Mouse (Mus musculus) mesoderm, embryonic 11.5 days (tissue): ENCODE data around the gene Farsa.
"Not testable (repeated sequence)": the region's sequence is repeated elsewhere in the genome, so short reads cannot be mapped to it uniquely, and the experiment has no call there.

Source experiments
- DNase-seq: peaks from one replicate; pipeline ENCODE4 v3.0.0-alpha.2; 2012; ENCODE audit warnings: low read depth, low spot score

Farsa gene

DNA sequence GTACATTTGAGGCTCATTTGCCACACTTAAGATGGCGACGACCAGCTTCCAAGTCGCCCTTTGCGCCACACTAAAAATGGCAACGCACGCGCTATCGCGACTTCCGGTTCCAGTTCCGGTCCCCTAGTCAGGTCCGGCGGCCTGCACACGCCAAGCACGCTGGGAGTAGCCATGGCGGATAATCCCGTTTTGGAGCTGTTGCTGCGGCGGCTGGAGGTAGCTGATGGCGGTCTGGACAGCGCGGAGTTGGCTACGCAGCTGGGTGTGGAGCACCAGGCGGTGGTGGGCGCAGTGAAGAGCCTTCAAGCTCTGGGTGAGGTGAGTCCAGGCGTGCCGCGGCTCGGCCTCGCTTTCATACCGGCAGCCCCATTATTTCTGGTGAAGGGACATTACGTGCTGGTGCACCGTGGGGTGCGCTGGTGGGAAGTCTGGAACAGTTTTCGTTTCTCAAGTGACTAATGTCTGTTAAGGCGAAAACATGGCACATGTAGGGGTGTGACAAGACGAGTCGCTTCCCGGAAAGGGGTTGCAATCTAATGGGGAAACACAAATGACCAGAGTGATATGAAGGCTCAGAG is at the start of gene Farsa:
TSS of gene Farsa (plus strand) at position 126 of the 578 bp plus-strand sequence.
- DNase-seq, result peak; percentile 95

DNA sequence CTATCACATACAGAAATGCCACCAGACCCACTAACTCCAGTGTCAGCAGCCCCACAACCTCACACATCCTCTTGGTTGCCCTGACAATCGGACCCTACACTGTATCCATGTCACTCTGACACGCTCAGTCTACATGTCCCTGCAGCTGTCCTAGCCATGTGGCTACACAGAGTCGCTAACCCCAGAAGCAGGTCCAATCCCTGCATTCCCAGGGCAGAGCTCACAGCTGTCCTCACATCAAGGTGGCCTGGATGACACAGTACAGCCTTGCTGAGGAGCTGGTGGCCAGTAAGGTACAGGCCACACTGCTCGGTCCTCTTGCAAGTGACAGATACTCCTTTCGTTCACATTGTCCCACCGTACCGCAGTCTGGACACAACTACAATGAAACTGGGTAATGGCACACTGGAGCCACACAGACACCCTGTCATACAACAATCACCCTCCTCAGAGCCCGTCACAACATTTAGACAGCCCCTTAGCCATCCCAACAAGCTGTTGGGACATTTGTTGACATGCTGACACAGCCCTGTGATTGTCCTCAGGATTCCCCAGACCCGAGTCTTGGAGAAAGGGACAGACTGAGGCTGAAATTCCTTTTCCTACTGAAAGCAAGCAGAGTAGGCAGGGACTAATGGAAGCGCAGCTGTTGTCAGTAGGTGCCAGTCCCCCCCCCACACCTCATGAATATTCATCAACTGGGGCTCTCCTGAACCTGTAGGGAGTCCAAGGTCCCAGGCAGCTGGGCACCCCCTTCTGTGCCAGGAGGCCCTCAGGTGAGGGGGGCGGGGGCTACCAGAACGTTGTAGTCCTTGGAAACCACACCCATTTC is 47.5 kb upstream of the Farsa start:
- DNase-seq, result no peak

DNA sequence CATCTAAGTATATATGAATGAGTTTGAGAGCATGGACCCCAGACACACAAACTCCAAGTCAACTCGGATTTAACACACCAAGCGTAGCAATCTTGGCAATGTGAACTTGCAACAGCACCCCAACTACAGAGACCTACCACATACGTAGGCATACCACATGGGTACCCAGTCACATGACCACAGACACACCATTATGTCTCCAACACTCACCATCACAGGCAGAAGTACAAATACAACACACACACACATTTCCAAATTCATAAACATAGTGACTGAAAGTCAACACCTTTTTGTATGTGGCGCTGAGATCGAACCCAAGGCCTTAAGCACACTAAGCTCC is 46.9 kb upstream of the Farsa start:
- DNase-seq, result no peak

DNA sequence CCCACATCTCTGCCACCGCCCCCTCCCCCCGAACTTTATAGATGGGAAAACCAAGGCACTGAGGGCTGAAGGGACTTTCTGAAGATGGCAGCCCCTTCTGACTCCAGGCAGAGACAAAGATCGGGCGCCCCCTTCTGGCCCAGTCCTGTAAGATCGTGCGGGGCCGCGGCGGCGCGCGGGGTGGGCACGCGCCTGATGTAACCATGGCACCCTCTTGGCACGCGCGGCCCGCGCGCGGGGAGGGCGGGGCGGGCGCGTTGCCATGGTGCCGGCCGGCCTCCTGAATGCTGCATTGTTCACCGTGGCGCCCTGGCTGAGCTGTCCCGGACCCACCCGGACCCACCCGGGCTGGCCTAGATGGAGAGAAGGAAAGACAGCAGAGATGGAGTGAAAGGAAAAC is 45.9 kb upstream of the Farsa start:
- peak; percentile 89 for DNase-seq

DNA sequence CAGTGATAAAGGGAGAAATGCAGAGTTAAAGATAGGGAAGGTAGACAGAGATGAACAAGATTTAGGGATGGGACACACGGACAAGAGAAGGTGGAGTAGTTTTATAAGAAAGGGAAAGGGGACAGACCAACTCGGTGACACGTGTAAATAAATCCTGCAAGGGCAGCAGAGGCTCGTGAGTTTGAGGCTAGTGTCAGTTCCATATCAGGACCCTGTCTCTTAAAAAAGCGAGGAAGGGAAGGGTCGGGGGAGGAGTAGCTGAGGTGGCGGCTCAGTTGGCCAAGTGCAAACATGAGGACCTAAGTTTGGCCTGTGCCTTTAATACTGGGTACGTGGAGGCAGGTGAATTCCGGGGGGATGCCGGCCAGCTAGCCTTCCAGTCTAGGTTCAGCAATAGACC is 45.5 kb upstream of the Farsa start:
- no peak for DNase-seq

DNA sequence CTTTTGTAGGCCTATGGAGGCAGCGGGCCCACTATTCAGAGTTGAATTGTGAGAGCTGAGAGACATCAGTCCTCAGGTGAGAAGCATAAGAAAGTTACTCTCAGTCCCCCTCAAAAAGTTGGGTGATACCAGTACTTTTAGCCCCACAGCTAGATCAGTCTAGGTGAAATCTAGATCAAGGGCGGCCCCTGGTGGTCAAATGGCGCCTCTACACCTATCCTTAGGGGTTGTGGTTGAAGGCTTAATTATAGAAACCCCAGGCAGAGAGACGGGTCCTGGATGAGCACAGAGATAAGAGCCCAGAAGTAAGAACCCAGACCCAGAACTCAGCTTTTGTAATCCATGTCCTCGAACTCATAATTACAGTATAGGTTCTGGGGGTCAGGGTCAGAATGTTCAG is 43.7 kb upstream of the Farsa start:
- DNase-seq, result peak; percentile 71

DNA sequence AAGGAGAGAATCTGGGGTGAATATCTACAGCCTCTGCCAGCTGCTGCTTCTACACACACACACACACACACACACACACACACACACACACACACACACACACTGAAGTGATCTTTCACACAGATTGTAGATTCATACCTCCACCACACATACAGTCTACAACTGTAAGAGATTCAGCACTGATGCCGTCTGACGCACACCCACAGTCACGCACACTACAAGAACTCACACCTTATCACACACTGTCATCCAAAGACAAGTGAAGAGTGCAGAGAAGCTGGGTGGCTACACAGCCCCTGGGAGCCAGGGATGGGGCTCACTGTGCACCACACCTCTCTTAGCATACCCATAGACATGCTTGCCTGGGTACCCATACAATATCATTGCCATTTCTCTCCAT is 43.0 kb upstream of the Farsa start:
- no peak for DNase-seq

DNA sequence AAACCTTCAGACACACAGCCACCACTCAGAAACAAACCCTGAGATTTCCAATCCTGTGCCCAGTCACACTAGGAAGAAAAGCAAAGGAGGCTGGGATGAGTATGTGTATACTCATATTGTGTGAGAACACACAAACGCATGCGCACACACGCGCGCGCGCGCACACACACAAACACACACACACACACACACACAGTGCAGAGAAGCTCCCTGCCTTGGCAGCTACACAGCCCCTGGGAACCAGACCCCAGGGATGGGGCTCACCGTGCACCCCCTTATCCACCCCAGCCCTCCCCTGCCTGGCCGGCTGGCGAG is 42.6 kb upstream of the Farsa start:
- no peak for DNase-seq

DNA sequence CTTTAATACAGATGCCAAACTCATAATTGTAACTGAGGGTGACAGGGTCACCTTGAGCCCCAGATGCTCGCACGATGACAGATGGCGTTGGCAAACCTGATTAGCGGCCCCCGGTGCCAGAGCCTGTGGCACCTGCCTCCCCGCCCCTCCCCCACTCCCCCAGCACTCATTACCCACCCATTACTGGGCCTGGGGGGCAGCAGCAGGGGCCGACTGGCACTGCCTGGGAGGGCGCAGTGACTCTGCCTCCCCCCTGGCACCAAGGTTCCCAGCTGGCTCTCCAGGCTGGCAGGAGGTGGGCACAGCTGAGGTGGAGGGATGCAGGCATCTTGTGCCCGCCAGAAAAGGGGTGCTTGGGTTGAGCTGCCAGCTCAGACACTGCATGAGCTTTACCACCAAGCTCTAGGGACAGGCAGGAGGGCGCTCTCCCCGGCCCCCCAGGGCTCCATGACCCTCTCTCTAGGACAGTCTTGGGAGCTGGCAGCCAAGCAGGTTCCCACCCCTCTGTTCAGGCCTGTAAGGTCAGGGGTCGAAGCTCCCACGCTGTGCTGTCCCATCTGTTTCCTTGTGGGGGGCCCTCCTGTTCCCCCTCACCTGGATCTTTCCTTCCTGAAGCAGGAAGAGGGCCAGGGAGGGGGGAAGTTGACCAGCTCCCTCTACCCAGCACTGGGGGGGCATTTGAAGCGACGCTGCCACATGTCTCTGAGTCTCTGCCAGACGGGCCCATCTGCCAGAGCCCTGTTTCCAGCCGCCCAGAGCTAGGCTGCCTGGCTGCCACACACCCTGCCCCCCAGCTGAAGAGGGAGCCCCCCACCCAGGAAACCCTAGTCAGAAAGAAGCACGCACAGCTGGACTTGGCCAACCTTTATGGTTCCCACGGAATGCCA is 42.0 kb upstream of the Farsa start:
- no peak for DNase-seq

DNA sequence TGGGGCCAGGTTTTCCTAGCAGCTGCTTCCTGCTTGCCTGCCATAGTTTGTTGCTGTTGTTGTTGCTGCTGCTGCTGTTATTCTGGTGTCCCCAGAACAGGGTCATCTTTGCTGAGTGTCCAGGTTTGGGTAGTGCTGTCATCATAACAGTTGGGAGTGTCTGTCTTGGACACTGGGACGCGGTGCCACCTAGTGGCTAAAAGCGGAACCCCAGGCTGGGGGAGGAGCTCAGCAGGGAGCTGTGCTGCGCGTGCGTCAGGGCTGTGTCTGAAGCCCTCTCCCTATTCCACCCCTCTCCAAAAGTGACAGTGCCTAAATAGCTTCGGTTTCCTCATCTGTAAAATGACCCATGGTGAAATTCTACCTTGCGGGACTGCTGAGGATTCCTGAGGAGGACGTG is 41.2 kb upstream of the Farsa start:
- peak; percentile 93 for DNase-seq

DNA sequence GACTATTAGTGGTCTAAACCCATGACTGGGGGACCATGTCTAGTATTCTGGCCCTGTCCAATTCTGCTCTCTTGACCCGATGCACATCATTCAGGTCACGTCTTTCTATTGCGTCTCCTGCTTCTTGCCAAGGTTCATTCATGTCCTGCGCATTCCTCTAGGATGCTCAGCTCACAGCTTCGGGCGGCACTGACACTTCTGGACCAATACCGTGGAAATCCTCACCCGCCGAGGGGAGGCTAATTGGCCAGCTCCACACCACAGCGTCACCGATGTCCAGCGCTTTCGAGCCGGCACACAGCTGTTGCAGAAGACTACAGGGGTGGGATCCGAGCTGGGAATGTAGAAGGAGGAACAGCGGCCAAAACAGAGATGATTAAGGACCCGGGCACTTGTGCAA is 40.7 kb upstream of the Farsa start:
- no peak for DNase-seq

DNA sequence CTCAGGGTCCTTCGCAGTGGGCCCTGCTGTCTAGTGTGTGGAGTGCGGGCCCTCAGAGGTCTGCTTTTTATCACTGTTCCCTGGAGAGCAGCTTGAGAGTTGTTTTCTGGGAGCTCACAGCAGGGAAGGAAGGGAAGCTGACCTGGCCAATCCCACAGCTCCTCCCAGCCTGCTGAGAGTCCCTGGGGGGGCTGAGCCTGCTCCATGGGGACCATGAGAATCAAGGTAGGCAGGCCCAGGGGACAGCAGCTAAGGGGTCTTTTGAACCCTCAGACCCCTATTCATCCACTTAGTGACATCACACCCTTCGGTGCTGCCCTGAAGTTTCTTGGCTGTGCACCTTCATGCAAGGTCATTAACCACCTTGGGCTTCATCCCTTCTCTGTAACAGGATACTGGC is 34.1 kb upstream of the Farsa start, which contains the start of gene Dand5:
TSS of gene Dand5 (minus strand) at position 101 of the 400 bp plus-strand sequence.
- no peak for DNase-seq

DNA sequence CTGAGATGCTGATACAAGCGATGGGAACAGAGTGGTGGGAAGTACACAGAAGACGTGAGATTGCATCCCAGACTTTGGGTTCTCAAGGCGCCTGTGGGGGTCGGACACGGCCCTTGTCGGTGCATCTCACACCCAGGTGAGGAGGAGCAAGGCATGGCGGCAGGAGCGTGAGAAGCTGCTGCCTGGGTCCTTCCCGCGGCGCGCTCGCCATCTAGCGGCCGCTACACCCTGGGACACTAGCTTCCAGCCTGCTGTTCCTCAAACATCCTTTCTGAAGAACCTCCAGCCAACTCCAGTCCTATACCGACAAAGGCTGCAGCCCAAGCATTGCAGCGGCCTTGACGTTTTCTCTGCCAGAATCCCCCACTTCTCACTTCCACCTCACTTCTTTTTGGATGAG is 33.1 kb upstream of the Farsa start:
- DNase-seq, result peak; percentile 80

DNA sequence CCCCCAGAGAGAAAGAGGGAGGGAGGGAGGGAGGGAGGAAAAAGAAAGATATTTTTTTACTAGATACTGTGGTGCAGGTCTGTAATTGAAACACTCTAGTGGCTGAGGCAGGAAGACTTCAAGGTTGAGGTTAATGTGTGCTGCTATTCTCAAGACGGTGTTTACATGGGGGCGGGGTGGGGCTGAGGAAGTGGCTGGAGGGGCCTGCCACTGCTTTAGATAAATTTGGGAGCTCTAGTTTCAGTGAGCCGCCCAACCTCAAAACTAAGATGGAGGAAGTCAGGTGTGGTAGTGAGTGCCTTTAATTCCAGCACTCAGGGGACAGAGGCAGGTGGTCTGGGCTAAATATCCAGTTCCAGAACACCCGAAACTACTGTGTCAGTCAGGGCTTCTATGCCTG is 31.2 kb upstream of the Farsa start:
- DNase-seq, result no peak

DNA sequence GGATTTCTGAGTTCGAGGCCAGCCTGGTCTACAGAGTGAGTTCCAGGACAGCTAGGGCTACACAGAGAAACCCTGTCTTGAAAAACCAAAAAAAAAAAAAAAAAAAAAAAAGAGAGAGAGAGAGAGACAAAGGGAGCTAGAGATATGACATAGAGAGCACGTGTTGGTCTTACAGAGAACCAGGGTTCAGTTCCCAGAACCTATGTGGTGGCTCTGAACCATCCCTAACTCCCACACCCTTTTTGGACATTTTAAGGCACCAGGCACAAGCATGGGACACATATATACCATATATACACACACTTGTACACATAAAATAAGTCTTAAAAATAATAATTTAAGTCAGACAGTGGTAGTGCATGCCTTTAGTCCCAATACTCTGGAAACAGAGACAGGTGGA is 30.3 kb upstream of the Farsa start:
- DNase-seq, result not testable (repeated sequence)

DNA sequence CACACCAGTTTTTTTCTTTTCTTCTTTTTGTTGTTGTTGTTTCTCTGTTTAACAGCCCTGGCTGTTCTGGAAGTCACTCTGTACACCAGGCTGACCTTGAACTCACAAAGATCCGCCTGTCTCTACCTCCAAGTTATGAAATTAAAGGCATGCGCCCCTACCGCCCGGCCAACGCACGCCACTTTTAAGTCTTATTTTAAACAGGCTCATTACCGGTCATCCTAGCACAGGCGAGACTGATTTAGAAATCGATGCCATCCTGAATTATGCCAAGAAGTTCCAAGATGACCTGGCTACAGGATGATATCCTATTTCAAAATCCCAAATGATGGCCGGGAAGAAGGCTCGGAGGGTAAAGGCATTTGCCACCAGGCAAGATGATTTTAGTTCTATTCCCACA is 25.3 kb upstream of the Farsa start, which contains the start of gene Gadd45gip1:
TSS of gene Gadd45gip1 (plus strand) at position 33 of the 400 bp plus-strand sequence.
- DNase-seq, result no peak

DNA sequence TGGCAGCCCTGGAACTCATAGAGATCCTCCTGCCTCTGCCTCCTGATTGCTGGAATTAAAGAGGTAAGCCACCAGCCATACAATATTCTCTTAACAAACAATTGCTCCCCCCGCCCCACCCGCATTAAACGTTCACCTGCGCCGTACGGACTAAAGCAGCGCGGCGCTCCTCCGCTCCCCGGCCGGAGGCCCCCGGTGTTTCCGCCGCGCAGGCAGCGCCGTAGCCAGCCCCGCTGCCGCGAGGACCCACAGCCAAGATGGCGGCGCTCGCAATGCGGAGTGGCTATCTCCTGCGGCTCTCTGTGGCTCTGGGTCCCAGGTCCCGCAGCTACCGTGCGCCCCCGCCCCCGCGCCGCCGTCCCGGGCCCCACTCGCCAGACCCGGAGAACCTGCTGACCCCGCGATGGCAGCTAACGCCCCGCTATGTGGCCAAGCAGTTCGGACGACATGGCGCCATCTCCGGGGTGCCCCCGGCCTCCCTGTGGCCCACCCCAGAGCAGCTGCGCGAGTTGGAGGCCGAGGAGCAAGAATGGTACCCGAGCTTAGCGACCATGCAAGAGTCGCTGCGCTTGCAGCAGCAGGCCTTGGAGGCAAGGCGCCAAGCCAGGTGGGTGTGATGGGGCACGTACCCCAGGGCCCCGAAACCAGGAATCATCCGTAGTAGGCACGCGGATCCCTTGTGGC is 24.6 kb upstream of the Farsa start:
- DNase-seq, result peak; percentile 80

DNA sequence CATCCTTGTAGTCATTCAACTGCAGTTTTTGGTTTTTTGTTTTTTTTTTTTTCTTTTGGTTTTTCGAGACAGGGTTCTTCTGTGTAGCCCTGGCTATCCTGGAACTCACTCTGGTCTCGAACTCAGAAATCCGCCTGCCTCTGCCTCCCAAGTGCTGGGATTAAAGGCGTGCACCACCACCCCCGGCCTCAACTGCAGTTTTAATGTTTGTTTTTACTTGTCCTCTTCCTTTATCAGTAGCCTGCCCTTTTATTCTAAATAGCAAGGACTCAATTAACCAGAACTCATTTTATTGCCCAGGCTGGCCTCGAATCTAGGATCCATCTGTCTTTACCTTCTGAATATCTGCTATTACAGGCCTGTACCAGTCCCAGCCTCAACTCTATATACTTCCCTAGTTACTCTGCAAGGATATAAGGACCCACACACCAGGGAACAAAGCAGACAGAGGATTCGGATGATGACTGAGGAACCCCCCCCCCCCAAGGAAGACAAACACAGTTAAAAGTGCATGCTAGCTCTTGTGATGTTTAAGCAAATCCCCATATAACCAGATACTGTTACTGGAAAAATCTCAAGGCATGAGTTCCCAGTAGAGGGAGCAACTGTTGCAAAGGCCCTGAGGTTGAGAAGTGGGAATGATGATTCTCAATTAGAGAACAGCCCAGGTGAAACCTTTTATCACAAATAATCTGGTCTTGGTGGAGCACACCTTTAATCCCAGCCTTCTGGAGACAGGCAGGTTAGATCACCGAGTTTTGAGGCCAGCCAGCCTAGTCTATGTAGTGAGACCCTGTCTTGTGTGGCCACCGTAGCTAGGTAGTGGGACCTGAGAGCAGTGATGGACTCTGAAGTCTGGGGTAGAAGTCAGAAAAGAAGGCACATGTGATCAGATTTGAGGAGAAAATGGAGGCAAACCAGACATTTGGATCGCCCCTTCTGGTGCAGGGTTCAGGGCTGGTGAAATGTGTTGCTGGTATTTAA is 23.7 kb upstream of the Farsa start:
- DNase-seq, result no peak

DNA sequence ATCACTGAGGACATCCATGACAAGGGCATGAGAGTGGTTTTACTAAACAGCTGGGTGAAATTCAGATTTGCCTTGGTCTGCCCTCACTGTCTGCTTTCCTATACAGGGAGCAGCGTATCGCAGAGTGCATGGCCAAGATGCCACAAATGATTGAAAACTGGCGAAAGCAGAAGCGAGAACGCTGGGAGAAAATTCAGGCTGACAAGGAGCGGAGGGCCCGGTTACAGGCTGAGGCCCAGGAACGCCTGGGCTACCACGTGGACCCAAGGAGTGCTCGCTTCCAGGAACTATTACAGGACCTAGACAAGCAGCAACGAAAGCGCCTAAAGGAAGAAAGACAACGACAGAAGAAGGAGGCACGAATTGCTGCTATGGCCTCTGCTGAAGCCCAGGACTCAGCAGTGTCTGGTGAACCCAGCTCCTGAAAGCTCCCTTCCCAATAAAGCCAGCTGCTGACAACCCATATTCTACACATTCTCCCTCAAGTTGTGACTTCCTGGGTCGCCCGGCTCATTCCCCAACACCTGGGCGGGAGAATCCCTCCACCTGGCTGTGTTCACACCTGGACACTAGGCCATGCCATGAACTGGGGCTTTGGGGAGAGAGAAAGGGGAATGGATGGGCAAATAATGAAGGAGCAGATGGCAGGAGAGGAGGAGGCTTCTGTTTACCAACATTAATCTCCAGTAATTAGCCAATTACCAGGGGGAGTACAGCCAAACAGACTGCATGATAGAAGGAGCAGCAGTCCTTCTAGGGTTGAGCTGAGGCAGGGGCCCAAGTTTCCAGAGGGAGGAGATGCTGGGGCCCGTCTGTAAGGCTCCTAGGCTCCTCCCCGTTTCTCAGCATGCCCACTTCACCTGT is 22.6 kb upstream of the Farsa start:
- no peak for DNase-seq
